In genomic region chr17:31979888-31980287, GRCm38 (mm10) we compare ENCODE assay signal across 19 mouse cellular contexts. TPM values are rescaled to one million over a fixed set of nuclear protein-coding genes. Genes with fewer than 3 reads are reported as not detected.
A peak's percentile ranks its signal among the peaks of the same experiment; 100 is the strongest.
DNase-seq lines count a peak whose midpoint lies in the region; ATAC-seq and TF ChIP-seq lines count a peak whose summit lies in the region.
"Had no signal": no experiment of that assay in that cellular context is flagged by ENCODE, and none has a peak within 500 bp of the region (broad histone marks: within the 10 kb centered on the region; RNA-seq: fewer than 3 reads in every experiment).

No protein-coding gene starts in this region.

- no peak for TF ChIP-seq RAD21 in CH12.LX (IDR thresholded peaks at IDR 0.05; ENCODE audit: low read depth, low read length)

- TF ChIP-seq POLR2A in CH12.LX (IDR thresholded peaks at IDR 0.05; ENCODE audit: low read depth, low read length), result no peak

- dilution Hi-C loops in CH12.LX (cut with MboI; ENCODE audit: extremely low pct_ligation_motif_present, extremely low pct_unique_long_range_greater_than_20kb, low sequenced_read_pairs), result no loop called here

- no peak overlapping the region for H3K4me3 ChIP-seq in heart, embryonic 11.5 days (ENCODE audit: low read depth, low read length)
- H3K4me3 ChIP-seq in CH12.LX (replicated peaks in 1 of 3; ENCODE audit: low read depth in 2 of 3, low read length in 2 of 3, poor library complexity in 1 of 3), result no peak overlapping the region
- H3K4me3 ChIP-seq in brown adipose tissue, adult 24 weeks (ENCODE audit: insufficient read depth, low read depth, low read length), result no peak overlapping the region
- H3K4me3 ChIP-seq: forebrain, embryonic 15.5 days; hindbrain, embryonic 15.5 days; limb, embryonic 15.5 days; lung, embryonic 15.5 days had no signal

- 71% methylated on average over 4 of the region's 4 CpGs for WGBS in heart, embryonic 11.5 days (ENCODE audit: insufficient replicate concordance)

- no peak for ATAC-seq in heart, embryonic 11.5 days (replicated peaks; ENCODE audit: insufficient number of reproducible peaks, low FRiP score, low TSS enrichment)
- ATAC-seq: forebrain, embryonic 15.5 days; Patski had no signal

- H3K4me1 ChIP-seq in heart, embryonic 11.5 days (ENCODE audit: control insufficient read depth, insufficient read depth, low read length), result peaks cover 10% of the 10 kb centered on the region; the same call in 1 of the 2 replicates
- H3K4me1 ChIP-seq in CH12.LX (ENCODE audit: control insufficient read depth in 1 of 2, insufficient read depth in 2 of 2), result peaks cover 14 to 28% of the 10 kb centered on the region in 2 experiments
- H3K4me1 ChIP-seq in brown adipose tissue, adult 24 weeks (ENCODE audit: control insufficient read depth, insufficient read depth, insufficient read length, low read length), result no peaks in the 10 kb centered on the region
- H3K4me1 ChIP-seq: forebrain, embryonic 15.5 days; hindbrain, embryonic 15.5 days had no signal

- DNase-seq in heart, adult 9 months (ENCODE audit: low spot score in 2 of 2), result peak; percentile 47 to 76
- DNase-seq in CH12.LX (ENCODE audit: extremely low read depth), result peak; percentile 34
- DNase-seq in lung, postnatal 36 days, result peak; percentile 67
- DNase-seq in cerebellum, adult 9-10 months, result no peak
- no peak for DNase-seq in adrenal gland, postnatal 4 days (ENCODE audit: low spot score in 2 of 2)
- DNase-seq: cerebellum, adult 18-20 months; kidney, adult 11 months; kidney, postnatal 14 days; layer of hippocampus, adult 9-11 months; thymus, adult 2 months had no signal

- in situ Hi-C loops in CH12.LX (cut with MboI; ENCODE audit: low pct_ligation_motif_present, low pct_unique_long_range_greater_than_20kb, low sequenced_read_pairs), result no loop called here

- TF ChIP-seq CTCF in CH12.LX (conservative IDR thresholded peaks at IDR 0.05 in 1 of 2, IDR thresholded peaks at IDR 0.05 in 1 of 2; ENCODE audit: low read depth in 2 of 2, low read length in 2 of 2), result no peak

- TF ChIP-seq EP300 in CH12.LX (IDR thresholded peaks at IDR 0.05; ENCODE audit: low read length), result peak; percentile 25; the same call in 1 of the 2 replicates

- no peak overlapping the region for H3K4me2 ChIP-seq in heart, embryonic 11.5 days
- H3K4me2 ChIP-seq in CH12.LX (ENCODE audit: insufficient read depth, low read depth, poor library complexity, severe bottlenecking), result no peak overlapping the region
- H3K4me2 ChIP-seq: forebrain, embryonic 15.5 days; hindbrain, embryonic 15.5 days; limb, embryonic 15.5 days; lung, embryonic 15.5 days; midbrain, embryonic 11.5 days had no signal

- H3K27me3 ChIP-seq in heart, embryonic 11.5 days (ENCODE audit: control insufficient read depth, insufficient read depth, low read length), result no peaks in the 10 kb centered on the region
- H3K27me3 ChIP-seq in CH12.LX (replicated peaks), result no peaks in the 10 kb centered on the region
- H3K27me3 ChIP-seq: forebrain, embryonic 15.5 days; hindbrain, embryonic 15.5 days; limb, embryonic 15.5 days; lung, embryonic 15.5 days; Patski had no signal

- H3K9ac ChIP-seq in heart, embryonic 11.5 days (ENCODE audit: low read depth, low read length), result no peak overlapping the region
- H3K9ac ChIP-seq in CH12.LX (ENCODE audit: insufficient read depth, low read depth), result no peak overlapping the region
- H3K9ac ChIP-seq: forebrain, embryonic 15.5 days; hindbrain, embryonic 15.5 days; limb, embryonic 15.5 days; lung, embryonic 15.5 days had no signal

- no peaks in the 10 kb centered on the region for H3K9me3 ChIP-seq in heart, embryonic 11.5 days (replicated peaks; ENCODE audit: control insufficient read depth, low read length)
- H3K9me3 ChIP-seq in CH12.LX (replicated peaks; ENCODE audit: low read length), result no peaks in the 10 kb centered on the region
- H3K9me3 ChIP-seq: forebrain, embryonic 15.5 days; hindbrain, embryonic 15.5 days; limb, embryonic 15.5 days; lung, embryonic 15.5 days had no signal

- no peak overlapping the region for H3K27ac ChIP-seq in heart, embryonic 11.5 days (ENCODE audit: low read depth, low read length)
- H3K27ac ChIP-seq in CH12.LX (ENCODE audit: insufficient read depth, low read depth), result no peak overlapping the region
- H3K27ac ChIP-seq in brown adipose tissue, adult 24 weeks (replicated peaks; ENCODE audit: low read depth, low read length), result peak overlapping the region; percentile 19
- H3K27ac ChIP-seq: forebrain, embryonic 15.5 days; hindbrain, embryonic 15.5 days; limb, embryonic 15.5 days; lung, embryonic 15.5 days had no signal

- no peaks in the 10 kb centered on the region for H3K36me3 ChIP-seq in heart, embryonic 11.5 days (ENCODE audit: control insufficient read depth, insufficient read depth, low read length)
- no peaks in the 10 kb centered on the region for H3K36me3 ChIP-seq in CH12.LX (replicated peaks in 1 of 2; ENCODE audit: control insufficient read depth in 1 of 2, insufficient read depth in 1 of 2, low read length in 1 of 2)
- H3K36me3 ChIP-seq: forebrain, embryonic 15.5 days; hindbrain, embryonic 15.5 days; limb, embryonic 15.5 days; lung, embryonic 15.5 days had no signal

- H3K79me2 ChIP-seq in CH12.LX (replicated peaks; ENCODE audit: control insufficient read depth, extremely low read depth, insufficient read depth, poor library complexity, severe bottlenecking), result no peaks in the 10 kb centered on the region

TF ChIP-seq in CH12.LX, 34 proteins besides CTCF, POLR2A, EP300 and RAD21:
- no peak for TF ChIP-seq E2F4 (IDR thresholded peaks at IDR 0.05; ENCODE audit: insufficient replicate concordance, low read depth, low read length)
- TF ChIP-seq USF2 (conservative IDR thresholded peaks at IDR 0.05; ENCODE audit: low read depth, low read length), result 0 out of 2 replicates have a peak, but pooled peaks have one; percentile 14
- peak; percentile 88 for TF ChIP-seq MAX (IDR thresholded peaks at IDR 0.05; ENCODE audit: low read length)
- no peak for TF ChIP-seq MAZ (IDR thresholded peaks at IDR 0.05; ENCODE audit: low read depth, low read length)
- peak; percentile 68; the same call in 1 of the 2 replicates for TF ChIP-seq IRF4 (IDR thresholded peaks at IDR 0.05; ENCODE audit: low read depth, low read length)

RNA-seq across cellular contexts. Expression of gene Rrp1b, which starts 56.0 kb away (rescaled TPM):
- 29.5 and 44.3 TPM in 2 replicates for polyA plus RNA-seq in heart, embryonic 11.5 days (2014; fragmentation: Nextera tagmentation; extraction: Ambion mirVana)
- total RNA-seq in CH12.LX (2012; rRNA removed), result 76.7 and 99.1 TPM in 2 replicates
- total RNA-seq in CH12.LX (2014; rRNA removed), result 60.9 and 72.4 TPM in 2 replicates
- polyA plus RNA-seq in CH12.LX (2012; ENCODE audit: insufficient read length, low read depth), result 149 and 151 TPM in 2 replicates
- 3.2 and 5.9 TPM in 2 replicates for polyA plus RNA-seq in brown adipose tissue, adult 24 weeks (2012; ENCODE audit: insufficient read depth, insufficient read length, missing spikeins)
- total RNA-seq in adrenal gland, postnatal 4 days (2021), result 10 to 100 TPM; 29.2 to 35.3 TPM

RNA-seq across cellular contexts. Expression of gene Hsf2bp, which starts 56.3 kb away (rescaled TPM):
- 0.35 and 0.44 TPM in 2 replicates for polyA plus RNA-seq in heart, embryonic 11.5 days (2014; fragmentation: Nextera tagmentation; extraction: Ambion mirVana)
- 0.34 and 0.67 TPM in 2 replicates for total RNA-seq in CH12.LX (2012; rRNA removed)
- total RNA-seq in CH12.LX (2014; rRNA removed), result 0.75 and 1.2 TPM in 2 replicates
- polyA plus RNA-seq in CH12.LX (2012; ENCODE audit: insufficient read length, low read depth), result 1.0 and 1.4 TPM in 2 replicates
- polyA plus RNA-seq in brown adipose tissue, adult 24 weeks (2012; ENCODE audit: insufficient read depth, insufficient read length, missing spikeins), result not detected in 2 replicates
- 1 to 10 TPM; 1.9 TPM for total RNA-seq in adrenal gland, postnatal 4 days (2021)
- total RNA-seq: neutrophil, adult 5-6 weeks had no signal

Comparison
In these comparisons a context has a peak if more than half of its experiments do, and no peak if none do; other contexts are left out.
1. DNase-seq: peak in heart, adult 9 months (2 of 2), CH12.LX (single experiment) and lung, postnatal 36 days (single experiment); none in cerebellum, adult 9-10 months (single experiment) and adrenal gland, postnatal 4 days (0 of 2).